Mouse (Mus musculus) kidney, adult 18-20 months (tissue): ENCODE results near the gene Mxra7.
"Not testable (repeated sequence)": the region's sequence is repeated elsewhere in the genome, so short reads cannot be mapped to it uniquely, and the experiment has no call there.

Experiments used
- DNase-seq: peaks from one replicate; pipeline ENCODE4 v3.0.0; 2021

Mxra7 gene

DNA sequence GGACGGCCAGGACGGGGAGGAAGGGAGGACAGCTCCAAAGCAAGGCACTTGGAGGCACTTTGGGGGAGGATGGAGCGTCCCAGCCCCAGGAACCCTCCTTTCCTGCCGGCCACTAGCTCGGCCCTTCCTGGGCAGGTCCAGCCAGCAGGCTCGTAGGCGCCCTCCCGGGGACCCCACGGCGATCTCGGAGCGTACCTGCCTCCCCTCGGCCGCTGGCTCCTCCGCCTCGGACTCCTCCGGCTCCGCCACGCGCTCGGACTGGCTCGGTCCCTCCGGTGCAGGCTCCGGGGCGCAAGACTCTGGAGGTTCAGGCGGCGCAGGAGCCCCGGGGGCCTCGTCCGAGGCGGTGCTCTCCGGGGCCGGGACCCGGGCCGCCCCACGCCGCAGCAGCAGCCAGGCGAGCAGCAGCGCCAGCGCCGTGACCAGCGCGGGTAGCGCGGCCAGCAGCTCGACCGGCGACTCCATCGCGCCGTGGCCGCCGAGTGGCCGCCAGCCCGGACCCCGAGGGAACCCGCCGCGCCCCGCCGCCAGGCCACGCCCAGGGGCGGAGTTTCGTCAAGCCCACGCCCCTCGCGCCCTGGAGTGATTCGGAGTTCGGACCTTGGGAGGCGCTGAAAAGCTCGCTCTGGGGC lies at the start of gene Mxra7:
Gene Mxra7 (minus strand): TSS at position 513 of the 632 bp plus-strand sequence.
- DNase-seq = peak; percentile 83

DNA sequence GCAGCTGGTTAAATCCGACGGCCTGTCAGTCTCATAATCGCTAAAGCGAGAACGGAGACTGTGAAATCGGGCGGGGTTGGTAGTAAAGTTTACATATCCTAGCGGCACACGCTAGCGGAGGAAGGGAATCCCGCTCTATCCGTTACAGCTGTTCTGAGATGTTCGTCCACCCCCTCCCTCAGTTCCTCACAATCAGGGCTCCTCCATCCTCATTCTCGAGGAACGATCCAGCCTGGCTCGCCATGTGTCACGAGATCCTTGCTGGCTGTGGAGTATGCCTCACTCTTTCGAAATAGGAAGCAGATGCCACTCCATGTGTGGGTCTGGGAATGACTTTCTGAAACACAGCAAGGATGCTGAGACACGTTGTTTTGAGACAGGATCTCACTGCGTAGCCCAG lies 46.1 kb upstream of the Mxra7 start:
- no peak for DNase-seq

DNA sequence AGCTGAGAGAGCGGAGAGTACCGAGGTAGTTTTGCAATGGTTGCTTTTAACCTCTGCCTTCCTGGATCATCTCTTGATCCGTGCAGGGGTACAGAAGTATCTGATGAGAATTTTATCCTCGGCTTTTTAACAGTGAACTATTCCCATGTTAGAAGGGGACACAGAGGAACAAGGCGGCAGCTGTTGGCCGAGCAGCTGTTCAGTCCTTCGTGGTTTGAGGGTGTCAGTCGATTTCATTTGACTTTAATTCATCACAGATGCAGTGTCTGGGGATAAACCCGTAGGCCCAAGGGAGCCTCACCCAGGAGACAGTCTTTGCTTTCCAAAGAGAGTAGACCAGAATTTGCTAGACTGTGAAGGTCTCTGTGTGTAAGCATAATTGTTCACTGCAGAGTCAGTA lies 43.7 kb upstream of the Mxra7 start:
- DNase-seq = no peak

DNA sequence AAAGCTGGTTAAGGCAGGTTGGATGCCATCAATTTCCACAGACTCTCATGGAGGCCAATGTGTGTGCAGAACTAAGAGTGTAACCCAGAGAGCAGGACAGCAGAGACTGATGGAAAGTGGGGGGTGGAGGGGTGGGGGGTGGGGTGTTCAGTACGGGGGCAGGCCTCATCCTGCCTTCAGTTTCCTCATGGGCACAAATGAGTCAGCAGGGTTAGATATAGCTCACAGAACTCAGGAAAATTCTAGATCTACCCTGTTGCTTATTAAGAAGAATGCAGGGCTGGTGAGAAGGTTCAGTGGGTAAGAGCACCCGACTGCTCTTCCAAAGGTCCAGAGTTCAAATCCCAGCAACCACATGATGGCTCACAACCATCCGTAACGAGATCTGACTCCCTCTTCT lies 41.8 kb upstream of the Mxra7 start:
- DNase-seq = no peak

DNA sequence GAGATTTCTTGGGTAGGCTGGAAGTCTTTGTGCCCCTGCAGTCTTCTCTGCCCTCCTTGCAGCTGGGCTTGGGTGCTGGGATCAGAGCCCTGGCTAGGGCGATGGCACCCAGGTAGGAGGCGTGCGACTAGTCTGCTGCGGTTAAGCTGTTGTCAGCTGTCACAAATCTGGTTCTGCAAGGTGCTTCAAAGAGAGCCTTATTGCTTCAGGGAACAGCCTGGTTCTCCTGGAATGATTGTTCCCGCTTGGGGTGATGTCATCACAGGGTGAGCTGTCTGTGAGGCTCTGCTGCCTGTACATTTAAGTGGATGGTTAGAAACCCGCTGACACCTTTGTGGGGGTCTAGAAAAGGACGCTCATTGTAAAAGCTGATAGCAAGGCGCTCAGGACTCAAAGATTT lies 41.4 kb upstream of the Mxra7 start:
- no peak for DNase-seq

DNA sequence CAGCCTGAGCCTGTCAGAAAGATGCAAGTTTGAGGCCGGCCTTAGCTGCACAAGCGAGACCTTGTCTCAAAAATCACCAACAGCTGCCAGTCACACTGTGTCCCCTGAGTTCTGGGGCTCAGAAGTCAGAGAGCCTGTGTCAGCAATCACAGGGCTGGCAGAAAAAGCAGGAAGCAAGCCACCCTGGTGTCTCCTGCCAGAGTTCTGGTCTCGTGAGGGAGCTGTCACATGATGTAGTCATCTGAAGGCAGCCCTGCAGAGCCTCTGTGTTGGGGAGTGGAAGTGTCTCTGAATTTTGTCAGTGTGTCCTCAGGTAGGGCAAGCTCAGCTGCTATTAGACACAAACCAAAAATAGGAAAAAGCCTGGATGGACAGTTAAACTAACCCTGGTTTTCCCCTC lies 40.3 kb upstream of the Mxra7 start:
- peak; percentile 51 for DNase-seq

DNA sequence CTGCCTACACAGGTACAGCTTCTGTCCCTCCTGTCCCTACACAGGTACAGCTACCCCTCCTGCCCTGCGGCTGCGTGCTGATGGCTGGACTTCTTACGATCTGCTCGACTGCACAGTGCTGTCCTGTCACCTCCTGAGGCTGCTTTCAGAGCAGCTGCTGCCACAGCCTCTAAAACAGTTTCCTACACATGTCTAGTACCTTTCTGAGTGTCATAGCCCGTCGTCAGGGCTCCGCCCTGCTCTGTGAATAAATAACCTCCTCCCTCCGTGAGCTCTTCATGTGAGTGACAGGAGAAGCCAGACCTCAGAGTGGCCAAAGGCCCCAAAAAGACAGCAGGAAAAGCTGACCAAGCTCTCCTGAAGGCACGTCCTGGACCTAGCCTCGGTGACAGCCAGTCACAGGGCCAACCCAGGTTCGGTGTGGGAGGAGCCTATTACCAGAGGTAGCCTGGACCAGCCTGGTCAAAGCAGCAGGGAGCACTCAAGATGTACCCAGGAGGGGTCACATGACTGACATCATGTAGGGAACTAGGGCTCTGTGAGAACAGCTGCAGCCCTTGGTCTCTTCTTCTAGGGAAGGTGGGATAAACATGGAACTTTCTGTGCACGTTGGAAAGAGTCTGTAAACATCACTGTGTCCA lies 38.2 kb upstream of the Mxra7 start:
- peak; percentile 28 for DNase-seq

DNA sequence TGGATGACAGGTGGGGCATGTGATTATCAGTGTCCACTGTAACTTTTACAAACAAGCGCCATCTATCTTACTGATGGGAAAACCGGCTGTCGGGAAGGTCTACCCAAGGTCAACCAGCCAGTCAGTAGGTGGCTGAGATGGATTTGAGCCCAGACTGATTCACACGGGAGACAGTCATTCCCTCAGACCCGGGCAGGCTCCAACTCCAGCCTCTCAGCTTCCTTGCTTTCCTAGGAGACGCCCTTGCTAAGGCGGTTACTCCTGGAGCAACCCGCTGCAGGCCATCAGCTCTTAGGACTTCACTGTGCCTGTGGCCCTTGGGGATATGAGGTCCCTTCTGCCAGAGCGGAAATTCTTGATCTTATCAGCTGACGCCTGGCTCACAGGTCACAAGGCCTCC lies 36.6 kb upstream of the Mxra7 start:
- no peak for DNase-seq

DNA sequence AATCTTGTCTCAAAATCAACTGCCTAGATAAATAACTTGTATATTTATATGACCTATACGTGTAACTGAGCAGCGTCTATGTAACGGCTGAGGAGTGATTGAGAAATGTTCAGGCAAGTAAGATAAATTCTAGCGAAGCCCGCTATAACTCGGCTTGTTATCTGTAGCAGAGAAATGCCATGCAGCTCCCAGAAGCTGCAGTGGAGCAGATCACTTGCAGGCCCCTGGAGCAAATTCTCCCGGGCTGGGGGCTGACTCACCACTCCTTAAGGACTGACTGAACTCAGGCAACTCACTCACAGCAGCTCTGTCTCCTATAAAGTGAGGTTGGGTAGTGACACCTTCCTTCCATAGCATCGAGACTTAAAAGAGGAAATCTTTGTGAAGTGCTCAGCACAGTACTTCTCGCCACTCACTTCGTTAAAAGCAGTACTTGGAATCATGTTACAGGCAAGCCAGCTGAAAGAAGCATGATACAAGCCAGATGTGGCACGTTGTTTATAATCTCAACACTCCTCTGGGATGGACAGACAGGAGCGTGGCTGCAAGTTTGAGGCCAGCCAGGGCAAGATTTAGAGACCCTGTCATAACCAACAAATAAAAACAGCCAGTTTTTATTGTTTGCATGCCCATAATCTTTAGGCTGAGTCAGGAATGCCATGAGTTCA lies 29.5 kb upstream of the Mxra7 start:
- DNase-seq = no peak

DNA sequence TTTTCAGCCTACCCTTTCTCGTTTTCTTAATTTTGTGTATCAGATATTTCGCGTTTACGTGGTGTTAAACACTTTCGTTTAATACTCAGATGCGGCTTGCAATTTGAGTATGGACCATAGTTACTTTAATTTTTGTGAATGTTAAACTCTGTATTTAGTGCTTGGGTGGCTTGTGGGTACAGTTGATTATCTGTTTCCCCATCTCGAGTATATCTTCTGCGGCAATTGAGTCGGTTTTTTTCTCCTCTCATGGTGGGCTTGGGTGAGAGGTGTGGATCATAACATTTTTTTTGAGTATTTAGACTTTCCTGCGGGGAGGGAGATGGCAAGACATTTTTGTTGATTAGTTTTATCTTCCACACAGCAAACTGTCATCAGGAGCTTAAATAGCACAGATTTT lies 26.4 kb upstream of the Mxra7 start:
- DNase-seq = no peak

DNA sequence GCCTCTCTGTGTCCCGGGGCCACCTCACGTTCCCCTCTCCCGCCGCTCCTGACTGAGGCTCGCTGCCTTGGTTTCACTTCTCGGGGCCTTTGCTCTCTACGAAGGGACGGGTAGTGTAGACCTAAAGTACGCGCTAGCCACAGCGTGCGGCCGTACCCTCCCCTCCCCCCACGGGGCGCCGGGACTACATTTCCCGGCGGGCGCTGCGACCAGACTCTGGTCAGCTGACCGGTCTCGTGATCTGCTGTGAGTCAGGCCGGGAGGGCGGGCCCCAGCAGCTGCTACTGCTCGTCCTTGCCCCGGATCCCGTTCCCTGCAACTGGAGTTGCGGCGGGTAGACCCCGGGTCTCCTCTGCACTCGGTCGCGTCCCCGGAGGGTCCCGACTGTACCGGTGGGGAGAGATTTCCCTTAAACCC lies 25.7 kb upstream of the Mxra7 start:
- DNase-seq = peak; percentile 99

DNA sequence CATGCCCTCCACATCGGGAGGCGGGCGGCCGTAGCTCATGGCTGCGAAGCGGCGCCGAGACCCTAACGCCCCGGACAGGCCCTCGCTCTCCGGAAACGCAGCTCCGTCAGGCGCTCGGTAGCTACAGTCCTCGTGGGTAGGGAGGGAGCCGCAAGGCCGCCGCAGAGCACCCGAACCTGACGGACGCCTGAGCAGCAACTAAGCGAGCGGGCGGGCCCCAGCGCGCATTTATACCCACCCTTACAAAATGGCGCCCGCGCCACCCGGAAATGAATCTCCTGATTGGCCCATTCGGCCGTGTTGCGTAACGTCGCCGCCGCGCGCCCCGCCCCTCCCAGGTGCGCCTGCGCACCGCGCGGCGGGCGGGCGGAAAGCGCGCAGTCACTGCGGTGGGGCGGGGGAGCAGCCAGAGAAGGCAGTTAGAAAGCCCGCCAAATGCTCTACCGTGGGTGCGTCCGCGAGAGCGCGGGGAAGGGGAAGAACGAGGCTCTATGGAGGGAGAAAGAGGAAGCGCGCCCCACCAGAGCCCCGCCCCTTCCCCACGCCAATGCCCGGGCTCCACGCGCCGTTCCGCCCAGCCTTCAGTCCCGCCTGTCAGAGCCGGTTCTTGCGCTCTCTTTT lies 25.2 kb upstream of the Mxra7 start, which contains the start of gene Srsf2:
Gene Srsf2 (minus strand): TSS at position 204 of the 621 bp plus-strand sequence.
- DNase-seq = peak; percentile 97

DNA sequence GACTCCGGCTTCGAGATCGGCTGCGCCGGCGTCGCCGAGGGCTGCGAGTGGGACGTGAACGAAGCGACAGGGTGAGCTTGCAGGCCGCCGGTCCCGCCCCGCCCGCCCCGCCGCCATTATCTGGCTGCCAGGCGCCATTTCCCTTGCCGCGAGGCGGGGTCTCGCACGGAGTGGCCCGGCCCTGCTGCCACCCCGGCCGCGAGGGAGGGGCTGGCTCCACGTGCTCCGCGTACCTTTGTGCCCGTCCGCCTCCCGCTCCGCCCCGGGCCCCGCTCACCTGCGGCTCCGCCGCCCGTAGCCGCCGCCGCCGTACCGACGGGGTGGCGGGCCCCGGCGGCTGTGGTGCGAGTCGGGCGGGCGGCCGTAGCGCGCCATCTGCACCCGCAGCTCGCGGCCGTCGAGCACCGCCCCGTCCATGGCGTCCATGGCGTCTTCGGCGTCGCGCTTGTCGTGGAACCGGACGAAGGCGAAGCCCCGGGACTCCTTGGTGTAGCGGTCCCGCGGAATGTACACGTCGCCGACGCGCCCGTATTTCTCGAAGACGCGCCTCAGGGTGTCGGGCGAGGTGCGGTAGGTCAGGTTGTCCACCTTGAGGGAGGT lies 24.5 kb upstream of the Mxra7 start, which contains the start of gene Mfsd11:
Gene Mfsd11 (plus strand): TSS at position 150 of the 600 bp plus-strand sequence.
- peak; percentile 84 for DNase-seq

DNA sequence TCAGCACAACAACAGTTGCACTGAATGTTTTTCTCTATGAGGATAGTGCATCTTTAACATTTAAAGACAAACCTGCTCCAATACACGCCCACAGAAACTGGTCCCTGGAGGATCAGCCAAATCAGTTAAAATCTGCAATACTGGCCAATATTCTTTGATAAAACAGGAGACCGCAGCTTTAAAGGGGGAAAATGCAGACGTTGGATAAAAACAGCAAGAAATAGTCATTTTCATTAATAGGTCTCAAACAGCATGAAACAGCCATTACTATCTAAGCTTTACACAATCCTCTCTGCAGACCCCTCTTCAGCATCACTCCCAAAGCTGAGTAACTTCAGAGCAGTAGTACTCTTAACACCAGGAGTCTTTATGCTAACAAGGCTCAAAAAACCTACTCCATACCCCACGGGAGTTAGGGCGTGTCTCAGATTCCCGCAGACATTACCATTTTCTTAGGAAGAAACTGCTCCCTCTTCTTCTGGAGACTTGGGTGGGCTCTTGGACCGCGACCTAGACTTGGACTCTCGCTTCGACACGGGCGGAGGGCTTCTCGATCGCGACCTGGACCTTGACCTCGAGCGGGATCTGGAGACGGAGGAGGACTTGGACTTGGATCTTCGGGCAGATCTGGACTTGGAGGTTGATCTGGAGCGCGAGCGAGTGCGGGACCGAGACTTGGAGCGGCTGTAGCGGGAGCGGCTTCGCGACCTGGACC lies 23.9 kb upstream of the Mxra7 start:
- peak; percentile 73 for DNase-seq

DNA sequence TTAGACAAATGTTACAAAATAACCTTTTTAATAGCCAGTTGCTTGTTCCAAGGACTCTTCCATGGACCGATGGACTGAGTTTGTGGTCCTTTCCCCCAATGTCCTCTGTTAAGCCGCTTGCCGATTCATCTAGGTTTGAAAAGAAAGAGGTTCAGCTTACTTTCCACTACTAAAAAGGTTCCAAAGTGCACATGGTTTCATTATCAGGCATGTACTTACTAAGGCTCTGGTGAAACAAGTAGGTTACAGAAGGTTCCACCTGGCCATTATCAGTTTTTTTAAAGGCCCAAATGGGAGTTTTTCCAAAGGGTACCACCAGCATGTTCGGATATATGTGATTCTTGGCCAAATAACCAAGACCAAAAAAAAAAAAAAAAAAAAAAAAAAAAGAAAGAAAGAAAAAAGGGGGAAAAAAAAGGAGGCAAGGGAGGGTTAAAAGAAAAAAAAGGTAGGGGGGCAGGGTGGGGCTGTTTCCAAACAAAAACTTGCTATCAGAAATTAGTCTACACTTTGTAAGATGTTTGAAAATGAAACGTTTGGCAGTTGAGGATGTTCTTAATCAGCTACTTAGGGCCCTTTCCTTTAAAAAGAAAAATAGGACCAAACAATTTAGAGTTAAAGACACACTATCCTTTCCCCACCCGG lies 23.1 kb upstream of the Mxra7 start:
- DNase-seq = no peak

DNA sequence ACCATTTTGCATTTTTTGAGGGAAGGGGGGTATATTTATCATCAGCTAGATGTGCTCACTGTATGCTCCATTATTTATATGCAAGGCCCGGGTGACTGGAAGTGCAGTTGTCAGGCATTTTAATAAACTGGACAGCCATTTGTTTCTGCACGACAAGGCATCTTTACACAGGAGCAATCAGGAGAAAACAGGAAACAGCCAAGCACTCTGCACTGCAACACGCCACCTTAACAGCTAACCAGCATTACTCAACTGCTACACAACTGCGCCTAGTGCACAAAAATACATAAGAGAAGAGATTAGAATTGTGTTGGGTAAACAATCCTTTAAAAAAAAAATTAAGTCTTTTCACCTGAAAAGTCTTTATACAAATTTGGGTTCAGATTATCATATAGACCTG lies 22.2 kb upstream of the Mxra7 start:
- no peak for DNase-seq

DNA sequence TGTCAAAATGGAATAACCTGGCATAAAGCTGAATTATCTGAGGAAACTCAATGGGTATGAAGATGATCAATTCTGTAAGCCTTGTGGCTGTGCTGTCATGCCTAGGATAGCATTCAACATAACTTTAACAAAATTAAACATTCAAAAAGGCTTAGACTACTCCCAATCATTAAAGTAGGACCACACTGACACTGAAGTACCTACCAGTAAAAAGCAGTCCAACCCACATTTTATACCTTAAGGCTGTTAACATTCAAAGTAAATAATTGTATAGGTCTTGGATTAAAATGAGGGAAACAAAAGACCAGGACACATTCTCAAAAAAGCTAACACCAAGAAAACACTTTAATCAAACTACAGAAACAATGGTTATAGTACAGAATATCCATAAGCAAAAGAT lies 21.7 kb upstream of the Mxra7 start:
- no peak for DNase-seq

DNA sequence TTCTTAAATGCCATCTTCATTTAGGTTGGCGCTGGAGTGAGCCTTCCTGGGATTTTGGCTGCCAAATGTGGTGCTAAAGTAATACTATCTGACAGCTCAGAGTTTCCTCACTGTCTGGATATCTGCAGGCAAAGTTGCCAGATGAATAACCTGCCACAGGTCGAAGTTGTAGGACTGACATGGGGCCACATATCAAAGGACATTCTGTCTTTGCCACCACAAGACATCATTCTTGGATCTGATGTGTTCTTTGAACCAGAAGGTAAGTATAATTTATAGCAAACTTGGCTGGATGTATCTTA lies 21.0 kb upstream of the Mxra7 start:
- DNase-seq = not testable (repeated sequence)

DNA sequence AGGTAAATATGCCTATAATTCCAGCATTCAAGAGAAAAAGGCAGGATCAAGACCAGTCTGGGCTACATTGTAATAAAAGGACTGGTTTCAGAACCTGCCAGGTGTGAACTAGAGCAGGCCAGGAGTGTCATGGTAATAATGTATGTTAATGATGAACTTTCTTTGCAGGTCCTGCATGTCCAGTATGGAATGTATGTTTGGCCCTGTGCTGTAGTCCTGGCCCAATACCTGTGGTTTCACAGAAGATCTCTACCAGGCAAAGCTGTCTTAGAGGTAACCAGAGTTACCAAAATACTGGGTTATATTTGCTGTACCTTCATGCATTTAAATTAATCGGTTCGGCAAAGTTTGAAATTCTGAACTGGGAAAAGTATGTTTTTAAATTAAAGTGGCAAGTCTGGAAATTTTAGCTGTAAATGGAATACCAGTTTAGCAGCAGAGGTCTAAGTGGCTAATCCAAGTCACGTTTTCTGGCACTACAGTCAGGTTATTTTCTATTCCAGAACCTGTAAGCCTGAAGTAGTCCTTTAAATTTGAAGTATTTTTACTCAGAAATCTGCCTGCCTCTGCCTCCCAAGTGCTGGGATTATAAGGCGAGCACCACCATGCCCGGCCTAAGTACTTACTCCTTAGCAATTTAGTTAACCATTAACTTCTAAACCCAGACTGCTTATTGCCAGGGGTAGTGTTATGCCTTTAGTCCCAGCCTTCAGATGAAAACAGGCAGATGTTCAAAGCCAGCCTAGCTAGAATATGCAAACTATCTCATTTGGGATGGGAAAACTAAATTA lies 20.4 kb upstream of the Mxra7 start:
- no peak for DNase-seq

DNA sequence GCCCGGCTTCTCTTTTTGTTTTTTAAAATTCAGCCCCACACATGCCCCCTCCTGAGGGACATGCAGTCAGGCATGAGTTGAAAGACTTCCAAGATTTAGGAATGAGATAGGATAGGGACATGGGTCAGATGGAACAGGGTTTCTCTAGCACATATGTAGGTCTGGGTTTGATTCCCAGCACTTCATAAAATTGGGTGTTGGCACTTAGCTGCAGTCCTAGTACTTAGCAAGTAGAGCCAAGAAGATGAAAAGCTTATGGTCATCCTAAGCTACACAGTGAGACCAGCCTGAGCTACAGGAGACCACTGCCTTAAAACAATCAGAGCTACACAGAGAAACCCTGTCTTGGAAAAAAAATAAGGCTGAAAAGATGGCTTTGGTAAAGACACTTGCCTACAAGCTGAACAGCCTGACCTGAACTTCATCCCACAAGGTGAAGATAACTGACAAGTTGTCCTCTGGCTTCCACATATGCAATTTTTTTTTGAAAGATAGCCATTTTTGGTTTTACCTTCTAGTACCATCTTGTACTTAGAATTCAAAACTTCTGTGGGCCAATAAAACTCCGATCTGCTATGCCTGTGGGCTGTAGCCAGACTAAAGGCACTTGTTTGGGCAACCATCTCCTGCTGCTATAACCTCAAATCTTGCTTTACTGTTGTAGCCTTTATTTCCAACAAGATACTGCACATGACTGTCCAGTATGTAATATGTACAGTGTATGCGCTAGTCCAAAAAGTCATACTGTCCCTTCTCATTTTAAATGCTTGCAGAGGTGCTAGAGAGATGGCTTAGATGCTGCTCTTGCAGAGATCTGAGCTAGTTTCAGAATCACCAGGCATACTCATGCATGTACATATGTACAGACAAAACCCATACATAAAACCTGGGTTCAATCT lies 19.6 kb upstream of the Mxra7 start:
- no peak for DNase-seq
